Mouse (Mus musculus): Measurements from ENCODE around the gene Adgrg7. TPM values are rescaled to one million over a fixed set of nuclear protein-coding genes. Genes with fewer than 3 reads are reported as not detected.

Adgrg7 gene
- polyA plus RNA-seq, 1 experiment from 2014 or later, result not detected

GRCm38 (mm10) chr16:56717224-56718200 lies 78.1 kb downstream of the Adgrg7 start, which contains the start of gene Tfg:
Gene Tfg, minus strand, starts transcription at chr16:56717450.
- Histone ChIP-seq H3K36me3 (ENCODE audit: control insufficient read depth, insufficient read depth, low read length) (no peaks in the 10 kb centered on the region), H3K9ac (ENCODE audit: low read length) (peak within 1 kb of the TSS; percentile 78), H3K4me1 (ENCODE audit: control insufficient read depth, insufficient read depth, low read length) (peaks cover 10% of the 10 kb centered on the region; the same call in 1 of the 2 replicates), H3K9me3 (ENCODE audit: control insufficient read depth, low read length) (no peaks in the 10 kb centered on the region), H3K27ac (ENCODE audit: low read depth, low read length) (peak within 1 kb of the TSS; percentile 97), H3K4me2 (ENCODE audit: low read depth) (peak within 1 kb of the TSS; percentile 64), H3K4me3 (ENCODE audit: low read depth, low read length) (peak within 1 kb of the TSS; percentile 85), H3K27me3 (ENCODE audit: control insufficient read depth, insufficient read depth, low read length) (no peaks in the 10 kb centered on the region)
- peak; percentile 96 for ATAC-seq (ENCODE audit: insufficient read depth, low FRiP score, low TSS enrichment)
- WGBS, result under 1% methylated on average over 62 of the region's 62 CpGs
- peak; percentile 100 for DNase-seq (ENCODE audit: low spot score)

DNA sequence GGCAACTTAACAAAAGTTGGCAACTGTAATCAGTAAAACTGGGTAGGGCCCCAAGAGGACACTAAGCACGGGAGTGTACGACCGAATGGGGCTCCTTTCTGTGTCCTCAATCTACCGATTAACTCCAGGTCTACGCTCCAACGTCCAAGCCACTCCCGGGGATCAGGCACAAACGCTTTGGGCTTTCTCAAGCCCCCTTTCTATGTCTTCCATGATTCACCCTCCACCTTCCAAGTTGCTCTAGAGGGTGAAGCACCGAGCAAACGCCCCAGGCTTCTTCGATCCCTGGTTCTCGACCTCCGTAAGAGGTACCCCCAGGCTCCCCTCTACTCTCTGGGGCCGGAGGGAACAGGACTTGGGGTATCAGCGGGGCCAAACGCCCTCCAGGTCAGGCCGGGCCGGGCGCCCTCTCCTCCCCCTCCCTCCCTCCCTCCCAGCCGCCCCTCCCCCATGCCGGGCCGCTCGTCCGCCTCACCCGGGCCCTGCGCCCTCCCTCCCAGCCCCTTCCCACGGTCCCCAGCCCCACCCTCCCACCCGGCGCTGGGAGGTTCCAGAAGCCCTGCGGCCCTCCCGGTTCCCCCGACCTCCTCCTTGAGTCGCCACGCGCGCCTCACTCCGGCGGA lies 79.0 kb downstream of the Adgrg7 start:
- H3K27me3 ChIP-seq (ENCODE audit: control insufficient read depth, insufficient read depth, low read length), result no peaks in the 10 kb centered on the region
- H3K36me3 ChIP-seq (ENCODE audit: control insufficient read depth, insufficient read depth, low read length), result 0 out of 2 replicates have a peak, but pooled peaks cover 3% of the 10 kb centered on the region
- ATAC-seq (ENCODE audit: insufficient read depth, low FRiP score, low TSS enrichment) (peak; percentile 72), DNase-seq (ENCODE audit: low spot score) (no peak)
- H3K27ac ChIP-seq (ENCODE audit: low read depth, low read length), result peak overlapping the region; percentile 97
- peak overlapping the region; percentile 64 for H3K4me2 ChIP-seq (ENCODE audit: low read depth)
- peaks cover 10% of the 10 kb centered on the region; the same call in 1 of the 2 replicates for H3K4me1 ChIP-seq (ENCODE audit: control insufficient read depth, insufficient read depth, low read length)
- WGBS, result under 1% methylated on average over 20 of the region's 38 CpGs
- peak overlapping the region; percentile 85 for H3K4me3 ChIP-seq (ENCODE audit: low read depth, low read length)
- H3K9ac ChIP-seq (ENCODE audit: low read length), result peak overlapping the region; percentile 78
- H3K9me3 ChIP-seq (ENCODE audit: control insufficient read depth, low read length), result no peaks in the 10 kb centered on the region

DNA sequence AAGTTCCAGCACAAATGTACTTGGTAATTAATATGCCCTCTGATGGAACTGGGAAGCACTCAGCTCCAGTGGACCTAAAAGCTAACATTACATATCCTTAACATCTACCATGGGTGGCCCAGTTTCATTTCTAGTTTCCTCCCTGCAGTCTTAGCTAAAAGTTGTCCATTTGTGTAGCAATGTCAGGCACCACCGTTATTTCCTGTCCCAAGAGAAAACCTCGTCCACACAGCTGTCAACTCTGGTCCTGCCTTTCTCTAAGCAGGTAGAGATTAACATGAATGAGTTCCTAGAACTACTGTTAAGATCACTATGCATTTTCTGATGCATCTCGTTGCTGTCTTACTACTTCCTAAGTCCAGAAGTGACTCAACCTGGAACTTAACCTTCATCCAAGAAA lies 80.0 kb downstream of the Adgrg7 start:
- Histone ChIP-seq H3K27ac (ENCODE audit: low read depth, low read length) (no peak overlapping the region), H3K4me3 (ENCODE audit: low read depth, low read length) (peak overlapping the region; percentile 85), H3K27me3 (ENCODE audit: control insufficient read depth, insufficient read depth, low read length) (no peaks in the 10 kb centered on the region), H3K4me1 (ENCODE audit: control insufficient read depth, insufficient read depth, low read length) (peaks cover 10% of the 10 kb centered on the region; the same call in 1 of the 2 replicates), H3K4me2 (ENCODE audit: low read depth) (peak overlapping the region; percentile 64), H3K9me3 (ENCODE audit: control insufficient read depth, low read length) (no peaks in the 10 kb centered on the region), H3K36me3 (ENCODE audit: control insufficient read depth, insufficient read depth, low read length) (peaks cover 3% of the 10 kb centered on the region; the same call in 1 of the 2 replicates), H3K9ac (ENCODE audit: low read length) (peak overlapping the region; percentile 4; the same call in 1 of the 2 replicates)
- ATAC-seq (ENCODE audit: insufficient read depth, low FRiP score, low TSS enrichment), result no peak
- 82% methylated on average over 3 of the region's 3 CpGs for WGBS
- DNase-seq (ENCODE audit: low spot score), result no peak

- Histone ChIP-seq H3K27me3 (ENCODE audit: control insufficient read depth, insufficient read depth, low read length) (no peaks in the 10 kb centered on the region), H3K4me3 (ENCODE audit: low read depth, low read length) (no peak overlapping the region), H3K9me3 (ENCODE audit: control insufficient read depth, low read length) (no peaks in the 10 kb centered on the region), H3K27ac (ENCODE audit: low read depth, low read length) (no peak overlapping the region), H3K4me2 (ENCODE audit: low read depth) (no peak overlapping the region), H3K9ac (ENCODE audit: low read length) (no peak overlapping the region), H3K36me3 (ENCODE audit: control insufficient read depth, insufficient read depth, low read length) (peaks cover 10% of the 10 kb centered on the region), H3K4me1 (ENCODE audit: control insufficient read depth, insufficient read depth, low read length) (no peaks in the 10 kb centered on the region)
- 92% methylated on average over 3 of the region's 3 CpGs for WGBS
- ATAC-seq (ENCODE audit: insufficient read depth, low FRiP score, low TSS enrichment) (no peak), DNase-seq (ENCODE audit: low spot score) (no peak)
Measured at GRCm38 (mm10) chr16:56710071-56710470, 85.6 kb downstream of the Adgrg7 start.

DNA sequence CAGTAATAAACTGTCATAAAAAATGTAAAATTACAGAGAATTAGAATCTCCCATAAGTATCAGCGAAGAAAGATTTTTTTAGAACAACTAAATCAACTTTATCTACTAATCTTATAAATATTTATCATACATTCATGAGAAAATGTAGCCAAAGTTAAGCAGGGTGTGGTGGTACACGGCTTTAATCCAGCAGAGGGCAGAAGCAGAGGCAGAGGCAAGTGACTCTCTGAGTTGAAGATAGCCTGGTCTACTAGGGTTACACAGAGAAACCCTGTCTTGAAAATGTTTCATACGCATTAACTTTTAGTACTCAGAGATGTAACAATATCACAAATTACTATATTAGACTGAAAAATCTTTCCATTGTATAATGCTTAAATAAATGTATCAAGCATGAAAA lies 89.9 kb downstream of the Adgrg7 start:
- no peaks in the 10 kb centered on the region for H3K27me3 ChIP-seq (ENCODE audit: control insufficient read depth, insufficient read depth, low read length)
- H3K4me3 ChIP-seq (ENCODE audit: low read depth, low read length), result no peak overlapping the region
- peaks cover 7% of the 10 kb centered on the region for H3K36me3 ChIP-seq (ENCODE audit: control insufficient read depth, insufficient read depth, low read length)
- no peaks in the 10 kb centered on the region for H3K4me1 ChIP-seq (ENCODE audit: control insufficient read depth, insufficient read depth, low read length)
- no peak for ATAC-seq (ENCODE audit: insufficient read depth, low FRiP score, low TSS enrichment)
- DNase-seq (ENCODE audit: low spot score), result no peak
- no peak overlapping the region for H3K9ac ChIP-seq (ENCODE audit: low read length)
- no peak overlapping the region for H3K4me2 ChIP-seq (ENCODE audit: low read depth)
- no peaks in the 10 kb centered on the region for H3K9me3 ChIP-seq (ENCODE audit: control insufficient read depth, low read length)
- 90% methylated on average over 3 of the region's 3 CpGs for WGBS
- no peak overlapping the region for H3K27ac ChIP-seq (ENCODE audit: low read depth, low read length)

- Histone ChIP-seq H3K36me3 (ENCODE audit: control insufficient read depth, insufficient read depth, low read length) (no peaks in the 10 kb centered on the region), H3K27me3 (ENCODE audit: control insufficient read depth, insufficient read depth, low read length) (no peaks in the 10 kb centered on the region)
- no peak for ATAC-seq (ENCODE audit: insufficient read depth, low FRiP score, low TSS enrichment)
Measured at GRCm38 (mm10) chr16:56700898-56701297, 94.8 kb downstream of the Adgrg7 start.

GRCm38 (mm10) chr16:56696448-56696847 lies 99.2 kb downstream of the Adgrg7 start:
- Histone ChIP-seq H3K4me3 (ENCODE audit: low read depth, low read length) (no peak overlapping the region), H3K4me2 (ENCODE audit: low read depth) (no peak overlapping the region), H3K27ac (ENCODE audit: low read depth, low read length) (no peak overlapping the region), H3K4me1 (ENCODE audit: control insufficient read depth, insufficient read depth, low read length) (no peaks in the 10 kb centered on the region), H3K36me3 (ENCODE audit: control insufficient read depth, insufficient read depth, low read length) (no peaks in the 10 kb centered on the region), H3K9me3 (ENCODE audit: control insufficient read depth, low read length) (no peaks in the 10 kb centered on the region), H3K9ac (ENCODE audit: low read length) (no peak overlapping the region), H3K27me3 (ENCODE audit: control insufficient read depth, insufficient read depth, low read length) (no peaks in the 10 kb centered on the region)
- DNase-seq (ENCODE audit: low spot score), result no peak
- WGBS, result 61% methylated on average over 2 of the region's 2 CpGs
- ATAC-seq (ENCODE audit: insufficient read depth, low FRiP score, low TSS enrichment), result no peak

More at GRCm38 (mm10) chr16:56700898-56701297, 94.8 kb downstream of the Adgrg7 start:
- no peaks in the 10 kb centered on the region for H3K4me1 ChIP-seq (ENCODE audit: control insufficient read depth, insufficient read depth, low read length)
- H3K4me2 ChIP-seq (ENCODE audit: low read depth), result no peak overlapping the region
- 87% methylated on average over 3 of the region's 3 CpGs for WGBS
- H3K4me3 ChIP-seq (ENCODE audit: low read depth, low read length), result no peak overlapping the region
- DNase-seq (ENCODE audit: low spot score), result no peak
- no peak overlapping the region for H3K27ac ChIP-seq (ENCODE audit: low read depth, low read length)
- H3K9me3 ChIP-seq (ENCODE audit: control insufficient read depth, low read length), result no peaks in the 10 kb centered on the region
- no peak overlapping the region for H3K9ac ChIP-seq (ENCODE audit: low read length)

DNA sequence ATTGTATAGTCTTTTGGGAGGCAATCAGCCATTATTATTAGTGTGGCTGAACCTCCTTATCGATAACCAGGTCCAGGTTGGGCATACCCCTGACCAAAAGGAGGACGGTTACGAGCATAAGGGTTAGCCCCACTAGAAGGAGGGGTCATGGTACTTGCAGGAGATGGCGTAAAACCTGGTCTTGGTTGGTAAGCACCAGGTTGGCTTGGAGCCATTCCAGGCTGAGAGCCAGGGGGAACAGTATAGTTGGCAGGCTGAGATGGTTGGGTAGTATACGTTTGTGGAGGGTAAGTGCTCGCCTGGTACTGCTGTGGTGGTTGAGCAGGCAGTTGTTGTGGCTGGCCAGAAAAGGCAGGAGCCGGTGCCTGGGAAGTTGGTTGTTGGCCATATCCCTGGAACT lies 104.9 kb downstream of the Adgrg7 start:
- DNase-seq (ENCODE audit: low spot score), result no peak
- H3K27ac ChIP-seq (ENCODE audit: low read depth, low read length), result no peak overlapping the region
- no peaks in the 10 kb centered on the region for H3K9me3 ChIP-seq (ENCODE audit: control insufficient read depth, low read length)
- ATAC-seq (ENCODE audit: insufficient read depth, low FRiP score, low TSS enrichment), result no peak
- H3K27me3 ChIP-seq (ENCODE audit: control insufficient read depth, insufficient read depth, low read length), result no peaks in the 10 kb centered on the region
- H3K36me3 ChIP-seq (ENCODE audit: control insufficient read depth, insufficient read depth, low read length), result no peaks in the 10 kb centered on the region
- H3K9ac ChIP-seq (ENCODE audit: low read length), result no peak overlapping the region
- H3K4me2 ChIP-seq (ENCODE audit: low read depth), result no peak overlapping the region
- 95% methylated on average over 7 of the region's 7 CpGs for WGBS
- H3K4me1 ChIP-seq (ENCODE audit: control insufficient read depth, insufficient read depth, low read length), result no peaks in the 10 kb centered on the region
- H3K4me3 ChIP-seq (ENCODE audit: low read depth, low read length), result no peak overlapping the region
